Mouse (Mus musculus) brain, embryonic 14.5 days (tissue): Measurements from ENCODE around the gene Htra1.

ENCODE experiments used
- CTCF ChIP-seq: fragments of 200-500 bp; IDR thresholded peaks from 2 replicates; pipeline ENCODE4 v1.5.1; 2012; ENCODE audit warnings: inconsistent platforms, mild to moderate bottlenecking, moderate library complexity, borderline replicate concordance; ENCODE audit not compliant: insufficient read depth, insufficient read length; ENCODE audit errors: extremely low read depth
- POLR2A ChIP-seq: fragments of 200-500 bp; IDR thresholded peaks from 2 replicates; pipeline ENCODE4 v1.6.1; 2012; ENCODE audit warnings: mild to moderate bottlenecking, inconsistent platforms, borderline replicate concordance; ENCODE audit not compliant: poor library complexity, insufficient read depth, insufficient read length, severe bottlenecking; ENCODE audit errors: extremely low read depth

DNA sequence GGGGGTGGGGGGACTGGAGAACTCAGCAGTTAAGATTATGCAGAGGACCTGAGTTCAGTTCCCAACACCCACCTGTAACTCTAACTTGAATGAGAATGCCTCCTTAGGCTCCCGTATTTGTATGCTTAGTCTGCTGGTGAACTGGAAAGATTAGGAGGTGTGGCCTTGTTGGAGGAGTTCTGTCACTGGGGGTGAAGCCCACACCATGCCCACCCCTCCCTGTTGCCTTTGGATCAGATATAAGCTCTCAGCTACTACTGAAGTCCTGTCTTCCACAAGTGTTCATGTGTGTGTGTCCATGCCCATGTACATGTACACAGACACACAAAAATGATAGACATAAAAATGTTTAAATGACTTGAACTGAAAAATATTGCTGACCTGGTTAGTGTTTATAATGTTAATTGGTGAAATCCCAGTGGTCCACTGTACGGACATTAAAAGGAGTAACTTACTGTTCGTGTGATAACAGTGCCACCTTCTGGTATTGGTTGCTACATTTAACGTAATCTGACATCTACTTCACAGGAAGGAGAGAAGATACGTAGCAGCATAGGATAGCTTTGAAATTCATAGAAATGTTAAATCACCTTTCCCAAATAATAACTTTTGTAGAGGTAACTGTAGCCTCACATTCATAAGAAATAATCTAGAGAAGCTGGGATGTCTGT, 21.1 kb upstream of the Htra1 start:
- TF ChIP-seq CTCF: peak; percentile 46
- TF ChIP-seq POLR2A: no peak
